Mouse (Mus musculus) G1E (cell line): Measurements from ENCODE around the gene Slc22a18.

ENCODE experiments used
- CTCF ChIP-seq: IDR thresholded peaks from 2 replicates; pipeline ENCODE4 v1.5.1; 2012; ENCODE audit warnings: low read depth, low read length, inconsistent platforms, mixed read lengths
- GATA1 ChIP-seq: IDR thresholded peaks from 2 replicates; pipeline ENCODE4 v1.6.1; 2012; ENCODE audit warnings: borderline replicate concordance, low read length, inconsistent platforms, mixed read lengths

- TF ChIP-seq GATA1 (no peak), CTCF (no peak)
Observed at GRCm38 (mm10) chr7:143467714-143468113, 5.8 kb upstream of the Slc22a18 start.
